Mouse (Mus musculus) skeletal muscle tissue, adult 2 months (tissue): ENCODE data around the gene Zfp874a.
"Not testable (repeated sequence)": the region's sequence is repeated elsewhere in the genome, so short reads cannot be mapped to it uniquely, and the experiment has no call there.

Source experiments
- DNase-seq: peaks from one replicate; pipeline ENCODE4 v3.0.0-alpha.2; 2012; ENCODE audit warnings: low read depth, low spot score

The Zfp874a gene

DNA sequence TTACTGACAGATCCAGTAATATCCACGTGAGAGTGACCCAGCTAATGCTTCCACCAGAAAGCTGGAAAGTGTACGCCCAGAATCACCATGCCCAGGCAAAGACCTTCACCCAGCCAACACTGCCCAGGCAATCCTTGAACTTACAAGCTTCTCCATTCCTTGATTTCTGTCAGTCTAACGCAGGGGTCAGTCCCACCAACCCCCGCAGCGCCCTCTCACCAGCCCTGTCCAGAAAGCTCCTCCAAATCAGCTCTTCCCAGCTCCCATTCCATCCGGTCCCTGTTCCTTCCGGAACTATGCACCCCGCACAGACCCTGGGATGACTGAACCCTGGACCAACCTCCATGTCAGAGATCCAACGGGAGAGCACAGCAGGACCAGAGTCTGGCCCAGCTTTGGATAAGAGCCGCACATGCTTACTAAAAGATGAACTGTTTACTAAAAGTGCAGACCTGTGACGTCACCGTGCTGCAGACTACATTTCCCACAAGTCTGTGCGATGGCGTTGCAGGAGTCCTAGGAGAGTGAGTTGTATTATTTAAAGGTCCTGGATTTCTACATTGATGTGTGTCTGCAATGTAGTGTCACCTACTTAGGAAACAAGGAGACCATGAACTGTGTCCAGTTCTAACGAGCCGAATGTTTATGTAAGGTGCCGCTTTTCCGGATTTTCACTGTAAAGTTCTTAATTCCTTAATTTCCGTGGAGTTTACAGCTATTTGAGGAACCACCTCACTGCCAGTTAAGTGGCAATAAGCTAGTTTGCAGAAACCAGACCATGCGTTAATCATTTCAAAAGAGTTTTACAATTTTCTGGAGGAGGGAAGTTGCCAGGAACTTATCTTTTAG lies at the start of gene Zfp874a:
Gene Zfp874a, minus strand, starts transcription at position 453 of the 849 bp plus-strand sequence.
- peak; percentile 88 for DNase-seq

DNA sequence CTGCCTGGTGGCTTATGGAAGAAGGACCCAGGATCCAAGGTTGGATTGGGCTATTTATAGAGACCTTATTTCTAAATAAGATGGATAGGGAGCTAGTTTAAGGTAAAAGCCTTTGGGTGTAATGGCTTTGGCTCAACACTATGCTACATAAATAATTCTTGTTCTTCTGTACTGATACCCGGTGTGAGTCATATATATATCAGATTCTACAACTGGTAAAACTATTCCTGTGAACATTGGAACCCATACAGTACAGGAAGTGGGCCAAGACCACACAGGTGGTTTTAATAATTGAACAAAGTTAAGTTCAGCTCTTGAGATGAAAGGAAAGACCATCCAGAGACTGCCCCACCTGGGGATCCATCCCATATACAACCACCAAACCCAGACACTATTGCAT lies 49.5 kb upstream of the Zfp874a start:
- no peak for DNase-seq

DNA sequence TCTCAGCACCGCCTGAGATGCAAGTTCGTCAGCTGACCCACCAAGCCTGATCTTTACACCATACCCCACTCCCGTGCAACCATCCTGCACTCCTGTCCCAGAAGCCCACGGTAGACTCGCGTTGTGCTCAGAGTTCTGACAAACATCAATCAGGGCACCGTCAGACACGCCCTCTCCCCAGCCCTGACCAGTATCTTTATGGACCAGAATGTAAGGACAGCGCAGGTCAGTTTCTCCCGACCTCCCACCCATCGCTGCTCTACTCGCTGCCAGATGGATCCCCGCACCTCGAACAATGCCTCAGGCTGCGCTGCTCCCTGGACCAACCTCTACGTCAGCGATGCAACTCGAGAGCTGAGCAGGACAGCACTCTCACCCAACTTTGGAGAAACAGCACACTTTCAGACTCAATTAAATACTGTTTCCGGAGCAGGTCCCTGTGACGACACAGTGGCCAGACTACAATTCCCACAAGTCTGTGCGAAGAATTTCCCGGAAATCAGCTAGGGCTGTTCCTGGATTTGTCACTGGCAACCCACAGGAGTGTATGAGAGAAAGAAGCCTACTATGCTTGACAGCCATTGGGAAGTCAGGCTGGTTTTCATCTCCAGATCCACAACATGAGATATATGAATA lies 48.8 kb upstream of the Zfp874a start, which contains the start of gene Zfp58:
Gene Zfp58, minus strand, starts transcription at position 472 of the 636 bp plus-strand sequence.
- DNase-seq = peak; percentile 76

DNA sequence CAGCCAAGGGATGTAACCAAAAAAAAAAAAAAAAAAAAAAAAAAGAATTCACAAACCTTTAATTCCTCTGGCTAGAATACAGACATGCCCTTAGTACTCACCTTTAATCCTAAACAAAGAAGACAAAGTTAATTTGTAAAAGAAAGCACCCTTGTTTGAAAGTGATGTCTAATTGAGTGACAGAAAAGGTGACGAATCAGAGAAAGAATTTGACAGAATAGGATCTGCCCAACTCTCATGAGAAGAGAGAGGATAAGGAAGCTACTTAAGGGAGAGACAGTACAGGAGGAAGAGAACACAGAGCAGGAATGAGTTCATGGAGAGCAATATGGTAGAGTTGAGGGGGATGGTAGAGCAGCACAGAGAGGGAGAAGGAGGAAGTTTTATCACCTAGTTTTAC lies 44.2 kb upstream of the Zfp874a start:
- no peak for DNase-seq

- no peak for DNase-seq
Measured at GRCm38 (mm10) chr13:67484424-67484811, 33.0 kb upstream of the Zfp874a start.

DNA sequence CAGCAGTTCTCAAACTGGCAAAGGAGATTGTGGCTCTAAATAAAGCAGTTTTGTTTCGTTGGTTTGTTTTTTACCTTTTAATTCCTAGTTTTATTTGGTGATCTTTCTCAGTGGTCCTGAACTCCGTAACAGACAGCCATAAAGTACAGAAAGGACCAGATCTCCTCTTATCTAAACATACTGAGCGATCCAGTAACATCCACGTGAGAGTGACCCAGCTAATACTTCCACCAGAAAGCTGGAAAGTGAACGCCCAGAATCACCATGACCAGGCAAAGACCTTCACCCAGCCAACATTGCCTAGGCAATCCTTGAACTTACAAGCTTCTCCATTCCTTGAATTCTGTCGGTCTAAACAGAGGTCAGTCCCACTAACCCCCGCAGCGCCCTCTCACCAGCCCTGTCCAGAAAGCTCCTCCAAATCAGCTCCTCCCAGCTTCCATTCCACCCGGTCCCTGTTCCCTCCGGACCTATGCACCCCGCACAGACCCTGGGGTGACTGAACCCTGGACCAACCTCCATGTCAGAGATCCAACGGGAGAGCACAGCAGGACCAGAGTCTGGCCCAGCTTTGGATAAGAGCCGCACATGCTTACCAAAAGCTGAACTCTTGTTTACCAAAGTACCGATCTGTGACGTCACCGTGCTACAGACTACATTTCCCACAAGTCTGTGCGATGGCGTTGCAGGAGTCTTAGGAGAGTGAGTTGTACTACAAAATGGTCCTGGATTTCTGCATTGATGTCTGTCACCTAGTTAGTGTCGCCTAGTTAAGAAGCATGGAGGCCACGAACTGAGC lies 32.4 kb upstream of the Zfp874a start, which contains the start of gene Zfp874b:
Gene Zfp874b, minus strand, starts transcription at position 634 of the 799 bp plus-strand sequence.
- peak; percentile 91 for DNase-seq

- DNase-seq = no peak
Measured at GRCm38 (mm10) chr13:67481528-67481927, 30.1 kb upstream of the Zfp874a start.

DNA sequence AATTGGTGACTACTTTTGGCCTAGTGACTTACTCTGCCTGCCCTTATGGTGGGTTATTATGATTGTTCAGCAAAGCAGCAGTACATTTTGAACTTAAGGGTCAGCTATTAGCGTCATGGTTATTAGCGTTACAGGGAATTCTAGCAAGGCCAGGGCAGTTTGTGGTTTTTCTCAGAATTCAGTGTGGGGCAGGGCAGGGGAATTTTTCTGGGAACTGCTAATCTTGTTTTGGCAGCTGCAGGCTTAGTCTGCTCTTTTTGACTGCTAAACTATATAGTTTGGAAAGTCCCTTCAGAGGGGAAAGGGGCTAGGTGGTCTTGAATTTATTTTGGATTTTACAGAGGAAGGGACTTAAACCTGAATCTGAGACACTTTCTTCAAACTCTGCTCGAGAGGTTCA lies 17.9 kb upstream of the Zfp874a start:
- no peak for DNase-seq

GRCm38 (mm10) chr13:67463506-67464185 lies 12.2 kb upstream of the Zfp874a start:
- DNase-seq = not testable (repeated sequence)

GRCm38 (mm10) chr13:67452021-67452309 lies 541 bp upstream of the Zfp874a start:
- no peak for DNase-seq

GRCm38 (mm10) chr13:67437095-67437494 lies 14.3 kb downstream of the Zfp874a start:
- DNase-seq = not testable (repeated sequence)

- no peak for DNase-seq
Measured at GRCm38 (mm10) chr13:67428116-67428515, 23.3 kb downstream of the Zfp874a start.

- DNase-seq = not testable (repeated sequence)
Measured at GRCm38 (mm10) chr13:67425699-67426098, 25.7 kb downstream of the Zfp874a start.

GRCm38 (mm10) chr13:67422532-67422931 lies 28.9 kb downstream of the Zfp874a start:
- DNase-seq = not testable (repeated sequence)

DNA sequence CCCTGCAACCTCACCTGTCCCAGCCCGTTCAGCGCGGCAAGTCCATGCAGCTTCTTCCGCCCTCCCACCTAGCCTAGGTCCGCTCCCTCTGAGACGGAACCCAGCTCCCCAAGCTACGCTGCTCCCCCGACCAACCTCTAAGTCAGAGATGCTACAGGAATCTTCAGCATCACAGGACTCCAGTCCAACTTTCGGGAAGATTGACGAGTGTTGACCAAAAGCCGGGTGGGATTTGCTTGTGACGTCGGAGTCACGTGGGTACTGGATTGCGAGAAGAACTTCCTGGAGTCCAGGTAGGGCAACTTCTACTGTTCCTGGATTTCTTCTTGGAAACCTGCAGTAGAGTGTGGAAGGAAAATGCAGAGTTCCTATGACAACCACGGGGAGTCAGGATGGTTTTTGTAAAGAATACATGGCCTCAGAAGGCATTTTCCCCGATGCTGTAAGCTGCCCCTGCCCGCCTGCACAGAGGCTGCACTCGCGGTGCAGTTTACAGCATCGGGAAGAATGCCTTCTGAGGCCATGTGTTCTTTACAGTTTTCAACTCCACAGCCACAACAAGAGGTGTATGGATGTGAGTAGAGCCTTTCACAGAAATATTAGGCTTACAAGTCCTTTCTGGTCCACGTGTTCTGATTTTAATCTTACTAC lies 30.1 kb downstream of the Zfp874a start, which contains the start of gene Zfp459:
Gene Zfp459, minus strand, starts transcription at position 212 of the 651 bp plus-strand sequence.
- DNase-seq = no peak

- no peak for DNase-seq
Measured at GRCm38 (mm10) chr13:67420558-67421206, 30.7 kb downstream of the Zfp874a start.

GRCm38 (mm10) chr13:67416811-67417210 lies 34.6 kb downstream of the Zfp874a start:
- DNase-seq = no peak

GRCm38 (mm10) chr13:67415759-67416158 lies 35.7 kb downstream of the Zfp874a start:
- no peak for DNase-seq

DNA sequence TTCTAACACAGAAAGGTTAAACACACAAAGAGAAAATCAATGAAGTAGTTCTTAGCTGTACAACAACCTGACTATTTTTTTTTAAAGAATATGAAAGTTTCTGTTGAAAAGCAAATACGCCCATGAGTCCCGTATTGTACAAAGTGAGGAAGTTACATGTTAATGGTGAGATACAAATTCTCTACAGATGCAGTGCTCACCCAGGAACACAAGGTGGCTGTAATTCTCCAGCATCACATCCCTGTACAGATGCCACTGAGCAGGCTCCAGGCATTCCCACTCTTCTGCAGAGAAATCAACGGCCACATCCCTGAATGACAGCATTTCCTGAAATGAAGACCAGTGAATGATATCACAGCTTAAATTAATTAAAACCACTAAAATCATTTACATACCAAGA lies 37.8 kb downstream of the Zfp874a start:
- not testable (repeated sequence) for DNase-seq

GRCm38 (mm10) chr13:67399183-67399903 lies 52.1 kb downstream of the Zfp874a start, which contains the start of gene Zfp429:
Gene Zfp429, minus strand, starts transcription at chr13:67399819.
- DNase-seq = peak; percentile 37
